Mouse (Mus musculus): Measurements from ENCODE around the gene Elovl5. TPM values are rescaled to one million over a fixed set of nuclear protein-coding genes. Genes with fewer than 3 reads are reported as not detected.

Elovl5 gene
- polyA plus RNA-seq, 1 experiment: 88.7 TPM

GRCm38 (mm10) chr9:78000586-78001500 is 83.7 kb downstream of the Elovl5 start:
- H3K4me3 ChIP-seq (ENCODE audit: insufficient read depth, low read length): no peak overlapping the region
- TF ChIP-seq POLR2A (IDR thresholded peaks at IDR 0.05; ENCODE audit: extremely low read depth, insufficient read depth, low read length): no peak
- no peak for TF ChIP-seq CTCF (IDR thresholded peaks at IDR 0.05; ENCODE audit: extremely low read depth, insufficient read depth, low read length)
- no peak overlapping the region for H3K27ac ChIP-seq (ENCODE audit: insufficient read depth, low read length)
- no peaks in the 10 kb centered on the region for H3K4me1 ChIP-seq (ENCODE audit: control insufficient read depth, insufficient read depth, low read length)

DNA sequence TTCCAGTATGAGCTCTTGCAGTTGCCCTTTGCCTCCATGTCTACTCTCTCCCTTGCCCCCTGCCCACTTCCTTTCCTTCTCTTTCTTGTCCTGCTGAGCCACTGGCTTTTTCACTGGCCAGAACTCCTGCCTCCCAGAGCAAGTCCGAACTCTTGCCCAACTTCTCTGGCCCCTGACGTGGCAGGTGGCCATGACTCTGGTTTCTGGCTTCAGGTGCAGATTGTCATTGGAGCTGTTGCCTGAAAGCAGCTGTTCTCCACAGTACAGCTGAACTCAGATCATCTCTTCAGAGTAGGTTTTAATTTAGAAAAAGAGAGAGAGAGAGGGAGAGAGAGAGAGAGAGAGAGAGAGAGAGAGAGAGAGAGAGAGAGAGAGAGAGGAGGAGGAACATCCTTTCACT is 86.1 kb downstream of the Elovl5 start:
- Histone ChIP-seq H3K4me1 (ENCODE audit: control insufficient read depth, insufficient read depth, low read length) (no peaks in the 10 kb centered on the region), H3K4me3 (ENCODE audit: insufficient read depth, low read length) (no peak overlapping the region), H3K27ac (ENCODE audit: insufficient read depth, low read length) (no peak overlapping the region)
- TF ChIP-seq CTCF (IDR thresholded peaks at IDR 0.05; ENCODE audit: extremely low read depth, insufficient read depth, low read length) (no peak), POLR2A (IDR thresholded peaks at IDR 0.05; ENCODE audit: extremely low read depth, insufficient read depth, low read length) (no peak)

GRCm38 (mm10) chr9:78005481-78005880 is 88.3 kb downstream of the Elovl5 start:
- TF ChIP-seq CTCF (IDR thresholded peaks at IDR 0.05; ENCODE audit: extremely low read depth, insufficient read depth, low read length): 0 out of 2 replicates have a peak, but pooled peaks have one; percentile 9
- no peak for TF ChIP-seq POLR2A (IDR thresholded peaks at IDR 0.05; ENCODE audit: extremely low read depth, insufficient read depth, low read length)
- Histone ChIP-seq H3K4me1 (ENCODE audit: control insufficient read depth, insufficient read depth, low read length) (no peaks in the 10 kb centered on the region), H3K4me3 (ENCODE audit: insufficient read depth, low read length) (no peak overlapping the region), H3K27ac (ENCODE audit: insufficient read depth, low read length) (no peak overlapping the region)

- peak; percentile 71 for TF ChIP-seq CTCF (IDR thresholded peaks at IDR 0.05; ENCODE audit: extremely low read depth, insufficient read depth, low read length)
- TF ChIP-seq POLR2A (IDR thresholded peaks at IDR 0.05; ENCODE audit: extremely low read depth, insufficient read depth, low read length): no peak
- H3K27ac ChIP-seq (ENCODE audit: insufficient read depth, low read length): no peak overlapping the region
- H3K4me1 ChIP-seq (ENCODE audit: control insufficient read depth, insufficient read depth, low read length): no peaks in the 10 kb centered on the region
- H3K4me3 ChIP-seq (ENCODE audit: insufficient read depth, low read length): no peak overlapping the region
Observed at GRCm38 (mm10) chr9:78006209-78007001, 89.2 kb downstream of the Elovl5 start.

DNA sequence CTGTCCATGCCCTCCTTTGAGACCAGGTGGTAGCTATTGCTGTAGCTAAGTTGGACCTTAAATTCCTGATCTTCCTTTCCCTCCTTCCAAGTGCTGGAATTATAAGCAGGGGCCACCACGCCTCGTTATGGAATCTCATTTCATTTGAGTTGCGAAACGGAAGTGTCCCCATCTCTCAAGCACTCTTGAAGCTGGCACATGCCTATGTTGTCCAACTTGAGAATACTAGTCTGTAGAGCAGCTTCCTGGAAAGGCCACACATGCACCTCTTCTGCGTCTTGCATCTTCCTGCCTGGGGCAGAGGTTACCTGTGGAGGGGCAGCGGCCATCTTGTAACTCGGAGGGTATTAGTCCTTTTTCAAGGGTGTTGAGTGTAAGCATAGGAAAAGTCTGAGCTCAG is 92.2 kb downstream of the Elovl5 start:
- Histone ChIP-seq H3K4me1 (ENCODE audit: control insufficient read depth, insufficient read depth, low read length) (no peaks in the 10 kb centered on the region), H3K27ac (ENCODE audit: insufficient read depth, low read length) (no peak overlapping the region), H3K4me3 (ENCODE audit: insufficient read depth, low read length) (no peak overlapping the region)
- TF ChIP-seq POLR2A (IDR thresholded peaks at IDR 0.05; ENCODE audit: extremely low read depth, insufficient read depth, low read length): no peak

GRCm38 (mm10) chr9:78010187-78010586 is 93.0 kb downstream of the Elovl5 start:
- Histone ChIP-seq H3K4me1 (ENCODE audit: control insufficient read depth, insufficient read depth, low read length) (no peaks in the 10 kb centered on the region), H3K4me3 (ENCODE audit: insufficient read depth, low read length) (no peak overlapping the region), H3K27ac (ENCODE audit: insufficient read depth, low read length) (no peak overlapping the region)
- TF ChIP-seq CTCF (IDR thresholded peaks at IDR 0.05; ENCODE audit: extremely low read depth, insufficient read depth, low read length): no peak
- TF ChIP-seq POLR2A (IDR thresholded peaks at IDR 0.05; ENCODE audit: extremely low read depth, insufficient read depth, low read length): no peak

DNA sequence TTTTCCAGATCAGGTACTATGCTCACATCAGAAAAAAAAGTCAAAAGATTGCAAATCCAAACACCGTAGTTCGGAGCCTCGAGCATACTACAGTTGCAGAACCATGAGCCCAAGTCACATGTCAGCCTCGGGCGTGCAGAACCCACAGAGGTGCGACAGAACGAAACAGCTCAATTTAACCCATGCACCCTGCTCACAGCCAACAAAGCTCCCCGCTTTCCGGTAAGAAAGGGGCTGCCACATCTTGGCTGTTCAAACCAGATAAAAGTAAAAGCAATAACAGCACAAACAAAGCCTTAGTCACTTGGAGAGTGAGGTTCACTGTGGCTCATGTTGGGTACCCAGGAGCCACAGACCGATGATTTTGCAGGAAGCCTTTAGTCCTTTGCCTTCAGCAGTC is 93.5 kb downstream of the Elovl5 start:
- Histone ChIP-seq H3K4me1 (ENCODE audit: control insufficient read depth, insufficient read depth, low read length) (no peaks in the 10 kb centered on the region), H3K27ac (ENCODE audit: insufficient read depth, low read length) (no peak overlapping the region), H3K4me3 (ENCODE audit: insufficient read depth, low read length) (no peak overlapping the region)
- TF ChIP-seq CTCF (IDR thresholded peaks at IDR 0.05; ENCODE audit: extremely low read depth, insufficient read depth, low read length) (no peak), POLR2A (IDR thresholded peaks at IDR 0.05; ENCODE audit: extremely low read depth, insufficient read depth, low read length) (no peak)

DNA sequence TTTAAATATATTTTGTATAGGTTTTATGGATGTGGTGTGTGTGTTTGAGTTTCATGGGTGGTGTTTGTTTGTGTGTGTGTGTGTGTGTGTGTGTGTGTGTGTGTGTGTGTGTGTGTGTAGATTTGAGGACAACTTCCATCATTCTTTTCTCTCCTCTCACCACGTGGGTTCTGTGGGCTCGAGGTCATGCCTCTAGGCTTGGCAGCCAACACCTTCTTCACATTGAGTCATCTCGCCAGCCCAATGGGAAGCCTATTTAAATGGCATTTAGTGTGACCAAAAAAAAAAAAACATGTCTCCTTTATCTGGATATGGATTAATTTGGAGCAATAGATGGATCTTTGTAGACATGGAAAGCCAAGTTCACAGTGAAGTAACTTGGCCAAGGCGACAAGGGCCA is 94.9 kb downstream of the Elovl5 start:
- H3K4me3 ChIP-seq (ENCODE audit: insufficient read depth, low read length): no peak overlapping the region
- H3K27ac ChIP-seq (ENCODE audit: insufficient read depth, low read length): no peak overlapping the region
- H3K4me1 ChIP-seq (ENCODE audit: control insufficient read depth, insufficient read depth, low read length): no peaks in the 10 kb centered on the region
- TF ChIP-seq POLR2A (IDR thresholded peaks at IDR 0.05; ENCODE audit: extremely low read depth, insufficient read depth, low read length): no peak
- TF ChIP-seq CTCF (IDR thresholded peaks at IDR 0.05; ENCODE audit: extremely low read depth, insufficient read depth, low read length): no peak

DNA sequence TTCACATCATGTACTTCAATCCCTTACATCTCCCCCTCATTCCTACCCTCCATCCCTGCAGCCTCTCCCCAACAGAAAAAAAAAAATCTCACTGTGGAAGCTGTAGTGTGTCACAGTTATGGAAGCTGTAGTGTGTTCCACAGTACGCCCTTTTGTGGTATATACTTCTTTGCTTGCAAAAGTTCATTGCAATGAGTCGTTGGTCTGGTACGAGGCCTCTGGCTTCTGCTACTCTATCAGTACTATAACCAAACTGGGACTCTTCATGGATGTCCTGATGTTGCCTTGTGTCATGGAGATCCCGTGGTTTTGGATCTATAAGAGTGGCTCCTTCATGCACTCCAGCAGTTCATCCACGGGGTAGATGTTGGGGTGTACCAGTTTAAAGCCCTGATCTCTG is 95.5 kb downstream of the Elovl5 start:
- no peaks in the 10 kb centered on the region for H3K4me1 ChIP-seq (ENCODE audit: control insufficient read depth, insufficient read depth, low read length)
- H3K27ac ChIP-seq (ENCODE audit: insufficient read depth, low read length): no peak overlapping the region
- H3K4me3 ChIP-seq (ENCODE audit: insufficient read depth, low read length): no peak overlapping the region
- TF ChIP-seq CTCF (IDR thresholded peaks at IDR 0.05; ENCODE audit: extremely low read depth, insufficient read depth, low read length) (no peak), POLR2A (IDR thresholded peaks at IDR 0.05; ENCODE audit: extremely low read depth, insufficient read depth, low read length) (no peak)

Data from cortical plate, adult 2 months (tissue).